Comparison of ENCODE assay signal across 14 mouse cellular contexts in genomic region chr16:18073259-18073962, GRCm38 (mm10). TPM values are rescaled to one million over a fixed set of nuclear protein-coding genes. Genes with fewer than 3 reads are reported as not detected.
A peak's percentile ranks its signal among the peaks of the same experiment; 100 is the strongest.
DNase-seq lines count a peak whose midpoint lies in the region; ATAC-seq lines count a peak whose summit lies in the region.
"Had no signal": no experiment of that assay in that cellular context is flagged by ENCODE, and none has a peak within 500 bp of the region (broad histone marks: within the 10 kb centered on the region; RNA-seq: fewer than 3 reads in every experiment).

No protein-coding gene starts in this region.

- no peak overlapping the region for H3K4me2 ChIP-seq in heart, embryonic 16.5 days (ENCODE audit: low read depth, low read length)
- H3K4me2 ChIP-seq: limb, embryonic 13.5 days had no signal

- intact Hi-C loops in heart, postnatal 10 days (cut with DNase I), result no loop called here
- intact Hi-C loops in gastrocnemius, postnatal 14 days (cut with DNase I; ENCODE audit: low total_unique reads), result no loop called here

- 61% methylated on average over 9 of the region's 9 CpGs for whole genome bisulfite sequencing in heart, embryonic 16.5 days

- no peak overlapping the region for H3K27ac ChIP-seq in heart, embryonic 16.5 days (ENCODE audit: low read length)
- H3K27ac ChIP-seq: limb, embryonic 13.5 days had no signal

- H3K9ac ChIP-seq in heart, embryonic 16.5 days (ENCODE audit: low read length), result no peak overlapping the region
- H3K9ac ChIP-seq: limb, embryonic 13.5 days had no signal

- H3K4me3 ChIP-seq in heart, embryonic 16.5 days (ENCODE audit: low read length), result no peak overlapping the region
- H3K4me3 ChIP-seq: limb, embryonic 13.5 days had no signal

- H3K9me3 ChIP-seq in heart, embryonic 16.5 days (replicated peaks; ENCODE audit: control insufficient read depth, low read length), result no peaks in the 10 kb centered on the region
- H3K9me3 ChIP-seq: limb, embryonic 13.5 days had no signal

- no peaks in the 10 kb centered on the region for H3K27me3 ChIP-seq in heart, embryonic 16.5 days (ENCODE audit: control insufficient read depth, insufficient read depth, low read length)
- H3K27me3 ChIP-seq: limb, embryonic 13.5 days had no signal

- DNase-seq in heart, postnatal 10 days, result no peak
- DNase-seq in 416B (ENCODE audit: low read depth), result peak; percentile 19
- DNase-seq in naive thymus-derived CD4-positive, alpha-beta T cell, adult 2 months (ENCODE audit: low read depth), result peak; percentile 19
- DNase-seq in embryo, embryonic 10.5 days (ENCODE audit: low spot score), result no peak
- DNase-seq in left cerebral cortex, adult 18-20 months (ENCODE audit: low spot score in 2 of 2), result no peak
- no peak for DNase-seq in gastrocnemius, postnatal 14 days
- DNase-seq: cerebellum, adult 2 months; gastrocnemius, postnatal 10 days; heart, postnatal 4 days; kidney, postnatal 4 days; midbrain, embryonic 14.5 days had no signal

- H3K36me3 ChIP-seq in heart, embryonic 16.5 days (ENCODE audit: control insufficient read depth, insufficient read depth), result peaks cover 5% of the 10 kb centered on the region; the same call in 1 of the 2 replicates

- peak; percentile 66 for ATAC-seq in heart, embryonic 16.5 days (replicated peaks; ENCODE audit: extremely low read depth, insufficient read depth, low FRiP score)
- peak; percentile 33 for ATAC-seq in activated CD4-positive, CD25-positive, alpha-beta regulatory T cell, adult 4 months

- H3K4me1 ChIP-seq in heart, embryonic 16.5 days (ENCODE audit: control insufficient read depth, insufficient read depth, low read length), result peaks cover 3% of the 10 kb centered on the region; the same call in 1 of the 2 replicates
- H3K4me1 ChIP-seq: limb, embryonic 13.5 days had no signal

RNA-seq across cellular contexts. Expression of gene Prodh, which starts 16.6 kb away (rescaled TPM):
- polyA plus RNA-seq in heart, embryonic 16.5 days (2015; fragmentation: Nextera tagmentation; extraction: Ambion mirVana), result 7.2 and 7.3 TPM in 2 replicates
- 10 to 100 TPM in 1 of 2 experiments, 1 to 10 TPM in 1; 6.4 to 11.4 TPM for total RNA-seq in heart, postnatal 10 days (2021)
- polyA plus RNA-seq in activated CD4-positive, CD25-positive, alpha-beta regulatory T cell, adult 4 months (2017; shearing (Covaris generic)), result 1 to 10 TPM; 2.9 to 4.2 TPM
- 10 to 100 TPM; 30.6 to 37.2 TPM for total RNA-seq in left cerebral cortex, adult 18-20 months (2021)
- 10 to 100 TPM in 1 of 2 experiments, 1 to 10 TPM in 1; 2.7 to 11.8 TPM for total RNA-seq in gastrocnemius, postnatal 14 days (2021)

RNA-seq across cellular contexts. Expression of gene Dgcr6, which starts 20.8 kb away (rescaled TPM):
- 67.4 and 67.8 TPM in 2 replicates for polyA plus RNA-seq in heart, embryonic 16.5 days (2015; fragmentation: Nextera tagmentation; extraction: Ambion mirVana)
- total RNA-seq in heart, postnatal 10 days (2021), result 10 to 100 TPM; 42.8 to 47.4 TPM
- 10 to 100 TPM; 15.6 to 19.7 TPM for polyA plus RNA-seq in activated CD4-positive, CD25-positive, alpha-beta regulatory T cell, adult 4 months (2017; shearing (Covaris generic))
- 10 to 100 TPM; 90.4 to 92.7 TPM for total RNA-seq in left cerebral cortex, adult 18-20 months (2021)
- total RNA-seq in gastrocnemius, postnatal 14 days (2021), result 10 to 100 TPM; 26.6 to 28.5 TPM

RNA-seq across cellular contexts. Expression of gene Rtn4r, which starts 54.0 kb away (rescaled TPM):
- polyA plus RNA-seq in heart, embryonic 16.5 days (2015; fragmentation: Nextera tagmentation; extraction: Ambion mirVana), result 0.16 and 0.85 TPM in 2 replicates
- total RNA-seq in heart, postnatal 10 days (2021), result 1 to 10 TPM; 7.7 to 7.9 TPM
- not detected for polyA plus RNA-seq in activated CD4-positive, CD25-positive, alpha-beta regulatory T cell, adult 4 months (2017; shearing (Covaris generic))
- 100 to 1,000 TPM; 128 to 135 TPM for total RNA-seq in left cerebral cortex, adult 18-20 months (2021)
- total RNA-seq in gastrocnemius, postnatal 14 days (2021), result under 1 TPM; 0.18 to 0.21 TPM

Comparison
In these comparisons a context has a peak if more than half of its experiments do, and no peak if none do; other contexts are left out.
1. DNase-seq: peak in 416B (single experiment) and naive thymus-derived CD4-positive, alpha-beta T cell, adult 2 months (single experiment); none in heart, postnatal 10 days (0 of 2), embryo, embryonic 10.5 days (single experiment), left cerebral cortex, adult 18-20 months (0 of 2) and gastrocnemius, postnatal 14 days (single experiment).
2. RNA of gene Rtn4r, which starts 54.0 kb away (total RNA-seq): 128 to 135 TPM in left cerebral cortex, adult 18-20 months; 7.7 to 7.9 TPM in heart, postnatal 10 days and 0.18 to 0.21 TPM in gastrocnemius, postnatal 14 days; every median in the first group is over 10 times any median in the second.